Mouse (Mus musculus) left cerebral cortex, adult 8-10 months (tissue): ENCODE results near the gene Adam19. TPM values are rescaled to one million over a fixed set of nuclear protein-coding genes. Genes with fewer than 3 reads are reported as not detected.
"Not testable (repeated sequence)": the region's sequence is repeated elsewhere in the genome, so short reads cannot be mapped to it uniquely, and the experiment has no call there.

Experiments
- DNase-seq, 2 experiments: peaks; one replicate each; pipeline ENCODE4 v3.0.0; 2022; ENCODE audit warnings: low spot score in 2 of 2
- total RNA-seq, 4 experiments: library from RNA; stranded (reverse); gene quantifications; 2 replicates each; pipeline ENCODE4 v1.2.4; 2022

Gene Adam19
- total RNA-seq, 4 experiments from 2014 or later = 10.6 to 13.0 (median 10.9) TPM

DNA sequence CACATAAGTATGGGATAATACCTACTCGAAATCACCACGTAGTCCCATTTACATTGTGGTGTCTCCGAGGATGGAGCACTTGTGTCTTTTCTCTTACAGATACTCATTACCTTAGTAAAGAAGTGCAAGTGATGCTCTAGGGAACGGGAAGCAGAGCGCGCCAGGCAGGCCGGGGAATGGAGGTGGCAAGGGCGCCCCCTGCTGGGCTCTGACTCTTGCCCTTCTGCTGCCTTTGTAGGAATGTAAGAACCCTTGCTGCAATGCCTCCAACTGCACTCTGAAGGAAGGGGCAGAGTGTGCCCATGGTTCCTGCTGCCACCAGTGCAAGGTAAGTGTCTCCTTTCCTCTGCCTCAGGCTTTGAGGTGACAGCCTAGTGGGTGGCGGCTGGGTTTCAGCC is 72.8 kb downstream of the Adam19 start:
- peak; percentile 48 to 55 for DNase-seq

DNA sequence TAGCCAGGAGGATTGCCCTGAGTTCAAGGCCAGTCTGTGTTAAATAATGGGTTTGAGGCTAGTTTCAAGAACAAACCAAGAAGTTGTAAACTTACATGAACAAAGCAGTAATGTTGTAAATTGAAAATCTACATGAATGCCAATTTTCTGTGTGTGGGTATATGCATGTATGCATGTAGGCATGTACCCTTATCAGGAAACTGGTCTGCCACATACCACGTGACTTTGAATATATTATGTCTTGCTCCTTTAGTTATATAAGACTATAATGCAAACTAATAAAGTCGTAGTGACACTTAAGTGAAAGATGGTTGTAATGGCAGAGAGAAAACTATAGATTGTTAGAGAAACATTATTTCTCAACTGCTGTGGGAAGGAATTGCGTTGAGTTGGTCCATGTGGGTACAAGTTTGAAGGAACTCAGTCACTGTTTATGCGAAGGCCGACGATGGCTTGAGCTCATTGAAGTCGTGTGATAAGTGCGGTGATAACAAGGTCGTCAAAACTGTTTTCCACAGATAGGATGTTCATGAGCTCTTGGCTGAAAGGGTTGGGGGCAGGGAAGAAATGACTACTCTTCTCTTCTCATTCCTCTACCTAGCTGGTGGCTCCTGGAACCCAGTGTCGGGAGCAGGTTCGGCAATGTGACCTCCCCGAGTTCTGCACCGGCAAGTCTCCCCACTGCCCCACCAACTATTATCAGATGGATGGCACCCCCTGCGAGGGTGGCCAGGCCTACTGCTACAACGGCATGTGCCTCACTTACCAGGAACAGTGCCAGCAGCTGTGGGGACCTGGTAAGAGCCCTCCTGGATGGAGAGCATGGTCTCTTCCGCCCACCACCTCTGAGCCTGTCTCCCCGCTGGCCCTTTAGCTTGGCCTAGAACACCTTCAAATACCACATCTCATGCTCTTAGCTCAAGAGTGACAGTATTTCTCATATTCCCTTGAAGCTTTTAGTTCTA is 75.5 kb downstream of the Adam19 start:
- no peak for DNase-seq

DNA sequence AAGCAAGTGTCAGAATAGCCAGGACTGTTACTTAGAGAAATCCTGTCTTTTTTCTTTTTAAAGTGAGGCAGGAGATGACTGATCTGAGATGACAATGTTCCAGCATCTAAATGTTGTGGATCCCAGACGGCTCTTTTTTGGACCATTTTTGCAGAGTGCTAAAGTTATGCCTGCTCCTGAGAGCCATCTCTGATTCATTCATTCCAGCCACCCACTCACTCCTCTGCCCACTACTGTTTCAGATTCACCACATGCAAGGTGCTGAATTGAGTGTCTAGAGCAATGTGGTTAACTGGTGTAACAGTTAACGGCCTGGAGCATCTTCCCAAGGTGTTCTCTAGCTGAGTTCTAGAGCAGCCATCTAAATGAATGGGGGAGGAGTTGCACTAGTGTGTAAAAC is 79.1 kb downstream of the Adam19 start:
- DNase-seq = peak; percentile 13 to 85

DNA sequence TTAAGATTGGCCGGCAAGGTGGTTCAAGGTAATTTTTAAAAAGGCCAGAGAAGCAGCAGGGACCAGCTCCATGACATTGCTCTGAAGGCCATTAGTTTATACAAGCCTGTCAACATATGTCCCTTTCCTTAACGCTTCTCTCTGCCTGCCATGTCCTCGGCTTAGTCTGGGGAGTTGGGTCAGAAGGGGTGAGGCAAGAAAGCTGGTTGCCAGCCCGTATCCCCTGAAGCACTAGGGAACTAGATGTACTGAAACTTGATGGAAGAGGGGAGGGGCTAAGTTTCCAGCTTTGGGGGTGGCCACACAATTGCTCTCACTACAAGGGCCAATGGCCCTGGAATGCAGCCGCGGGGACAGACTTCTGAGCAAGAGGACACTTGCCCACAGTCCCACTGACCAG is 87.5 kb downstream of the Adam19 start:
- no peak for DNase-seq

DNA sequence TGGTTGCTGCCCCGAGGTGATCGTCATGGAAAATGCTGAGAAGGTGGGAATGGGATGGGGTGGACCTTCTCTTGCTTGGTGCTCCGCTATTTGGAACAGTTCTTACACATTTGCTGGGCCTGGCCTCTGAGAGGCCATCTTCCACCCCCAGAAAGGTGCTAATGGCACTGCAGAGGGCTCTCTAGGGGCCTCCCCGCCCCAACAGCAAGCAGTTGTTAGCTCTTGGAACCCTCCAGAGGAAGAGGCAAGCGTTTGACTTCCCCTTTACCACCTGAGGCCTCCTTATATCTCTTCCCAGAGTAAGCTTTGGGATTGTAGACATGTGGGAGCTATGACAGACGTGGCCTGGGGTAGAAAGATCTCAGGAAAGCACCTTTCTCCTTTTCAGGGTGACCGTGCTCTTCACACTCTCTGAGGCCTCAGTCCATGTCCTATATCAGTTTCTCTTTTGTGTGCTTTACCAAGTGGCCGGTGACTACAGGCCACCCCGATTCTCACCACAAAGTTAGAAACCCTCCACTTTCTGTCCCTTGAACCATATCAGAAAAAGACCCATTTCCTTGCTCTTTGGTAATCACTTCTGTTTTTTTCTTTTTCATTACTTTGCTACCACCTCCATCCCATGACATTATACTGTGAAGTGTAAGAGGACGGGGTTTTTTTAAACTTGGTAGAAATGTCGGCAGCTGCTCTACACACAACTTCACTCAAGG is 89.5 kb downstream of the Adam19 start:
- DNase-seq = no peak

- no peak for DNase-seq
Observed at GRCm38 (mm10) chr11:46146619-46147018, 90.8 kb downstream of the Adam19 start.

- DNase-seq = peak in 1 of 2 experiments; percentile 54
Observed at GRCm38 (mm10) chr11:46156945-46157344, 101.2 kb downstream of the Adam19 start.

GRCm38 (mm10) chr11:46157462-46157861 is 101.7 kb downstream of the Adam19 start:
- DNase-seq = no peak

- DNase-seq = peak in 1 of 2 experiments; percentile 16
Observed at GRCm38 (mm10) chr11:46165866-46166585, 110.2 kb downstream of the Adam19 start, which contains the start of gene Nipal4. Gene Nipal4, minus strand, starts transcription at chr11:46166508.

DNA sequence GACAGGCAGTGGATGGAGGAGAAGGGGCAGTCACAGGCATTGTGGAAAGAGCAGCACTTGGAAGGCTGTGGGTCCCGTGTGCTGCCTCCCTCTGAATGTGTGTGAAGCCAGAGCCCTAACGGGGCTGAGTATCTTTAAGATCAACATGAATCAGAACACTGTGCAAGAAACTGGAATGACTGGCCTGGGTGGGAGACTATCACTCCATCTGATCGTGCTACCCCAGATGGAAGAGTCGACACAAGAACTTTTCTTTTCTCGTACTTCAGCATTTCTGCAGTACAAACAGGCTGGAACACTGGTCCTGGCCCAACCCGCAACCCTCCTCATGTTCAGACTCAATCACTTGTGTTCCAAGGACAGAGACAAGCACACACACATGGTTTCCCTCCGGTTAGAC is 112.7 kb downstream of the Adam19 start:
- no peak for DNase-seq

- peak in 1 of 2 experiments; percentile 40 for DNase-seq
Observed at GRCm38 (mm10) chr11:46169908-46170307, 114.1 kb downstream of the Adam19 start.

- no peak for DNase-seq
Observed at GRCm38 (mm10) chr11:46172128-46172527, 116.3 kb downstream of the Adam19 start.

GRCm38 (mm10) chr11:46176155-46176554 is 120.4 kb downstream of the Adam19 start:
- no peak for DNase-seq

DNA sequence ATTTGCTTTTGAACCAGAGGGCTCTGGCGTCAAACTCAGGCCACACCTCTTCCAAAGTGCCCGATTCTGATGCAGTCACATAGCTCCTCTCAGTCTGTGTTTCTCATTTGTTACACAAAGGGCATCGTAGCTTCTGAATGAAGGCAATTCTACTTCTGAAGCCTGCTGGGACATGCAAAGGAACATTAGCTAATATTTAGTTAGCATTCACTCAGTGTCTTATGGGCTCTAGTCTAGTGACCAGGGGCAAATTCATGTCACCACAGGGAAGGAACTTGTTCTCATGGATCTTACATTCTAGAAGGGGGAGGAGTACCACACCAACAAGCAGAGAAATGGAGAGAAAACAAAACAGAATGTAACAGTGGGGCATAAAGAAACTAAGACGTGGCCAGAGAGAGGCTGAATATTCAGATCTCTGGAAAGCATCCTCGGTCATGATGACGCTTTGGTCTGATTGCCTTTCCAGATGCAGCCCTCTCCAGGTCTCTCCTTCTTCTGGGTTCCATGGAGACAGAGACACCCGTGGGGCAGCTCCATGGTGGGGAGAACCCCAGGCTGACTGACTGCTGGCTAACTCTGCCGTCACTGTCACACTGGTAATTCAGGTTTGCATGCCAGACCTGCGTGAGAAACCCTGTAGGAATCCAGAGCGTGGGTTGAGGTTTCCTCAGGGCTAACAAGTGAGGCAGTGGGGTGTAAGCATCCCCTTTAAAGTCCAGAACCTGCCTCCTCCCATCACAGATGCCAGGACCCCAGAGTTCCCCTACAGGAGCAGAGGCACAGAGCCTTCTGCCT is 121.7 kb downstream of the Adam19 start:
- DNase-seq = no peak

DNA sequence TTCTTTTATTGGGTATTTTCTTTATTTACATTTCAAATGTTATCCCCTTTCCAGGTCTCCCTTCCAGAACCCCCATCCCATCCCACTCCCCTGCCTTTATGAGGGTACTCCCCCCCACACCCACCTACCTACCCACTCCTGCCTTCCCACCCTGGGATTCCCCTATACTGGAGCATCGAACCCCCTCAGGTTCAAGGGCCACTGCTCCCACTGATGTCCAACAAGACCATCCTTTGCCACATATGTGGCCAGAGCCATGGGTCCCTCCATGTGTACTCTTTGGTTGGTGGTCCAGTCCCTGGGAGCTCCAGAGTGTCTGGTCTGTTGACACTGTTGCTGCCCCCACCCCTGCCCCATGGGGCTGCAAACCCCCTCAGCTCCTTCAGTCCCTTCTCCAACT is 126.2 kb downstream of the Adam19 start:
- not testable (repeated sequence) for DNase-seq

GRCm38 (mm10) chr11:46184946-46185345 is 129.2 kb downstream of the Adam19 start:
- no peak for DNase-seq

DNA sequence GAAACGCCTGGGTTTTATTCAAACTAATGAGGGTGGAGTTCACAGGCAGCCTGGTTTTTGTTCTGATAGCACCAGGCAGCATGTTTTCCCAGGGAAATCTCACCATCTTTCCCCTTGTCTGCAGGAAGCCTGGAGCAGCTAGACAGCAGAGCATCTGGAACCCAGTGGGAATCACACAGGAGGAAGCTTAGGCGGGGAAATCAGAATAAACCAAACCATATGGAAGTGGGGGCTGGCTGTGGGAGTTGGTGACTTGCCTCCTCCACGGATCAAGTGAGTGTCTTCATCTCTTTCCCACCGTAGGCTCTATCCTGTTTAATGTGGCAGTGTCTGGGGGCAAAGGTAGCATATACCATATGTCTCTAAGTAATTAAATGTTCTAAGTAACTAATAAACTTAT is 129.7 kb downstream of the Adam19 start:
- peak in 1 of 2 experiments; percentile 45 for DNase-seq

- DNase-seq = no peak
Observed at GRCm38 (mm10) chr11:46188283-46188682, 132.5 kb downstream of the Adam19 start.

- DNase-seq = no peak
Observed at GRCm38 (mm10) chr11:46194175-46194574, 138.4 kb downstream of the Adam19 start.
